Mouse (Mus musculus): Measurements from ENCODE around the gene Stx8. TPM values are rescaled to one million over a fixed set of nuclear protein-coding genes. Genes with fewer than 3 reads are reported as not detected.

Gene Stx8
- polyA plus RNA-seq, 1 experiment from 2014 or later, result 68.5 TPM

Small RNA genes lying within 50 kb of the gene (microRNA-seq; reads per million reads assigned to microRNA genes)
- gene Mir6406, result not detected

Other genes with a start within 250 kb of the Stx8 start
- gene Glp2r, start 195.0 kb upstream of the Stx8 start, polyA plus RNA-seq (2014; fragmentation: Nextera tagmentation; extraction: Ambion mirVana), result 0.13 and 0.34 TPM in 2 replicates
- not detected in 2 replicates for gene Gsg1l2, start 191.6 kb upstream of the Stx8 start, polyA plus RNA-seq (2014; fragmentation: Nextera tagmentation; extraction: Ambion mirVana)
- gene Dhrs7c, start 168.0 kb upstream of the Stx8 start, polyA plus RNA-seq (2014; fragmentation: Nextera tagmentation; extraction: Ambion mirVana), result not detected in 2 replicates
- 3.5 and 3.9 TPM in 2 replicates for gene Usp43, start 44.0 kb upstream of the Stx8 start, polyA plus RNA-seq (2014; fragmentation: Nextera tagmentation; extraction: Ambion mirVana)
- gene Cfap52, start 542 bp upstream of the Stx8 start, polyA plus RNA-seq (2014; fragmentation: Nextera tagmentation; extraction: Ambion mirVana), result 0.48 and 1.3 TPM in 2 replicates

All from stomach, embryonic 14.5 days (tissue).